Mouse (Mus musculus) ovary, postnatal 10 days (tissue): ENCODE results near the gene Cct6b.
A peak's percentile ranks its signal among the peaks of the same experiment; 100 is the strongest.

ENCODE experiments used
- DNase-seq: peaks from one replicate; pipeline ENCODE4 v3.0.0; 2022; ENCODE audit warnings: low spot score

Cct6b gene

DNA sequence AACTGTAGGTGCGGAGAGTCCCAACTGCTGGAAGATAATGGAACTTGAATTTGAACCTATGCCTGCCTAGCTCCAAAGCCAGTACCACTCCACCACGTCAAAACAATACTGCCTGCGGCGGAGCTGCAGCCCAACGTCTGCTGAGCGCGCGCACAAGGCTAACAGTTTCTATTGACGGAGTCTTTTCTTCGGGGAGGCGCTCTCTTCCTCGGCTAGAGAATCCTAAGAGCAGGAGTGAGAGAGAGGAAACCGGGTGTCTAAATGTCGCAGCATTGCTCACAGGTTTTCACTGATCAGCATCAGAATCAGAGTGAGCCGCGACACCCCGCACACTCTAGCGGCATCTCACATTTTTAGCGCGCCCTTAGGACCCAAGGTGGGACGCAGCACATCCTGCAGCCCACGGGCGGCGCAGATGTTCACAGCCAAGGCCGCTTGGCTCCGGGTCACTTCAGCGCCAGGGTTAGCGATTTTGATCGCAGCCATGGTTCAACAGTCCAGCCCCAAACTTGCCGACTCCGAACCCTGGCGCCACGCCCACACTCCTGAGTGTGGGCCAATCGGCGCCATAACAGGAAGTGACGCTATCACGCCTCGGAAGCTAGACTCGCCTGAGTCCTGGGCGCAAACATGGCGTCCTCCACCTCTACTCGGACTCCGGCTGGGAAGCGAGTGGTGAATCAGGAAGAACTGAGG, at the start of gene Cct6b, which contains the start of gene Zfp830:
Gene Cct6b, minus strand, starts transcription at position 580 of the 696 bp plus-strand sequence.
Gene Zfp830, plus strand, starts transcription at position 604 of the 696 bp plus-strand sequence.
- peak; percentile 83 for DNase-seq

DNA sequence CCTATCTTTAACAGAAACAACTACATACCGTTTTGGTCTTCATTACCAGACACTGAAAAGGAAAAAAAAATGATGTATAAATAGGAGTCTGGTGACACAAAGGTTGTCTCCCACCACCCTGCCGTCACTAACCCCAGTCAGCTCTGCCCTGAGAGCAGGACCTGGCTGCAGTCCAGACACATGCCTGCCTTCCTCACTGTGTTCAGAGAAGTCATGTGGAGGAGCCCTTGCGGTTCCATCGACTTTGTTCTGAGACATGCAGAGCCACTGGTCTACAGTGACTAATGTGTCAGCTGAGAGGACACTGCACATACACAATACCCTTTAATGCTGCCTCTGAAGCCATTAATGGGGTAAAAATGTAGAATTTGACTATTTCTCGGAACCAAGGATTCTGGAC, 44.4 kb upstream of the Cct6b start:
- no peak for DNase-seq

DNA sequence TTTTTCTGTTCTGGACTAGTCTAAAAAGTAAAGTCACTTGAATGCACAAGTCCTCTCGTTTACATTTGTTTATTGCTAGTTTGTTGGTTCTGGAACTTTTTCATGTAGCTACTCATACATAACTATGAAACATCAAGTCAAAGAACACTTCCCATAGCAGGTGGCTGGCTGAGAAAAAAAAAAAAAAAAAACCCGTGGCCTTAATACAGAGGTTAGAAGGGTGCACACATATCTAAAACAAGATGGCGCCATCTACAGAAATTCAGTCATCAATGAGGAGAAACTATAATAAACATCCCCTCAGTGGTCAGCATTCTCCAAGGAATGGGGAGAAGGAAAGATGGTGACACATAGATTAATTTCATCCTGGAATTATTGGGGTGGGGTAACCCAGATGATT, 43.2 kb upstream of the Cct6b start:
- DNase-seq = no peak

DNA sequence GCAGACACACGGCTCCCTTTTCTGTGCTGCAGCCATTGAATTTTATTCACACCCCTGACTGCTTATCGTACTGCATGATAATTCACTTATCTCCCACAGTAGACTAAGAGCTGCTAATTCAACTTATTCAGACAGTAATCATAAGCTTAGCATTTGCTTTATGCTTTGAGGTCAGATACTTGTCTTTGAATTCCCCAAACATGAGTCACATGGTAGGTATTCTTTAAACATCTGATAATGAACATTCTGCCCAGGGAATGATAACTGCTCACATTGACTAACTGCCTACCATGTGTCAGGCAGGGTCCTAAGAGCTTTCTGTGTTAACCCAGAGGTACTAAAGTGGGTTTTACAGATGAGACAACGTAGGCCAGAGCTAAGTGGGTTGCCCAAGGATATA, 42.5 kb upstream of the Cct6b start:
- no peak for DNase-seq

DNA sequence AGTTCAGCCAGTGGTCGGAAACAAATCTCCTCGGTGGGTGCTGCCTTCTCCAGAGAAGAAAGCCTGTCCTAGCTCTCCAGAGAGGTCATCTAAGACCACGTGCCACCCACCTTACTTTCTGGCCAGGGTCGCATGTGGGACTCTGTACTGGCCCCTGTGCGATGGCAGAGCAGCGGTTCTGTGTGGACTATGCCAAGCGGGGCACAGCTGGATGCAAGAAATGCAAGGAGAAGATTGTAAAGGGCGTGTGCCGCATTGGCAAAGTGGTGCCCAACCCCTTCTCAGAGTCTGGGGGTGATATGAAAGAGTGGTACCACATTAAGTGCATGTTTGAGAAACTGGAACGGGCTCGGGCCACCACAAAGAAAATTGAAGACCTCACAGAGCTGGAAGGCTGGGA, 19.3 kb upstream of the Cct6b start:
- DNase-seq = no peak

DNA sequence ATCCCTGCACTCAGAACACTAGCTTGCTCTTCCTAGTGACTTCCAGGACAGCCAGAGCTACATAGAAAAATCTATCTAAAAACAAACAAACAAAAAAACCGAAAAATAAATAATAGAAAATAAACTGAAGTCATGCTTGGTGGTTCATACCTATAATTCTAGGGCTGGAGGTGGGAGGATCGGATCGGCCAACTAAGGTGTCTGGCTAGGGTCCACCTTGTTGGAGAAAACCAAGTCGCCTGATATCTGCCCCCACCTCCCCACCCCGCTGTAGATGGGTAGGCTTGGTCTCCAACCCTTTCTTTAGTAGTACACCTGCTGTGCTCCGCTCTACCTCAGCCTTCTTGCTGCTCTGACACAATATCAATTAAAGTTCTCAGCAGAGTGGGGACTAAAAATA, 18.1 kb upstream of the Cct6b start:
- DNase-seq = no peak

DNA sequence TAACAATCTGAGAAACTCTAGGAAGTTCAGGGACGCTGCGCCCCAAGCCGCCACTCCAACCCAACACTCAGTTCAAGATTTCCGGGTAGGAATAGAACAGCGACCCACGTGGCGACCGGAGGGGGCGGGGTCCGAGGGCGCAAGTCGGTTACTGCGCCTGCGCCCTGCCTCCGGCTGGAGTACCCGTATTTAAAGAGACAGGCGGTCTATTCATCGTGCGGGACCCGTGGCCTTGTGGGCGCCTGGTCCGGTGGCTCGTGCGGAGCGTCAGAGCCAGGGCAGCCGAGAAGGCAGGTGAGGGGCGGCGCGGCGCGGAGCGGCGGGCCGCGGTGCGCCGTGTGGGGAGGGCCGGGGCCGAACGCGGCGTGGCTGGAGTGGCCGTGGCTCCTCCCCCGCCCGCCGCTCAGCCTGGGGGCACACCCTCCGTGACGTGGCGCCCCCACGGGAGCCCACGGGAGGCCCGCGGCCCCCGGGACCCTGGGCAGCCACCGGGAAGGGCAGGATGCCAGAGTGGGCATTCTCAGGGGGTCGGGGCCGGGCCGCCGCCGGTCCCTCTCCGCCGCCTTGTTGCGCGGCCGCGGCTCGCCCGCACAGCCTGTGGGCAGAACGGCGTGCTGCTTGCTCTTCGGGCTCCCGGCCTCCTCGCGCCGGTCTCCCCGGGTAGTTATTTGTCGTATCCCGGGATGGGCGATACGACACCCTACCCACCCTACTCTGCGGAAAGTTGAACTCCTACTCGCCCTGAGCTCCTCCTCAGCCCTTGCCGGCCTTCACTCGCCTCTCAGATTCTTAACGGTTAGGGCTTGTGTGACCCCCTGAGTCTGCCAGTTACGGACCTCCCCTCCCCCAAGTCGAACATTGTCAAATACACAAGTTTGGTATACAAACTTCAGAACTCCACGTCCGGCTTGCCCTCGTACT, 17.1 kb upstream of the Cct6b start, which contains the start of gene Lig3:
Gene Lig3, plus strand, starts transcription at position 126 of the 921 bp plus-strand sequence.
- DNase-seq = peak; percentile 75

DNA sequence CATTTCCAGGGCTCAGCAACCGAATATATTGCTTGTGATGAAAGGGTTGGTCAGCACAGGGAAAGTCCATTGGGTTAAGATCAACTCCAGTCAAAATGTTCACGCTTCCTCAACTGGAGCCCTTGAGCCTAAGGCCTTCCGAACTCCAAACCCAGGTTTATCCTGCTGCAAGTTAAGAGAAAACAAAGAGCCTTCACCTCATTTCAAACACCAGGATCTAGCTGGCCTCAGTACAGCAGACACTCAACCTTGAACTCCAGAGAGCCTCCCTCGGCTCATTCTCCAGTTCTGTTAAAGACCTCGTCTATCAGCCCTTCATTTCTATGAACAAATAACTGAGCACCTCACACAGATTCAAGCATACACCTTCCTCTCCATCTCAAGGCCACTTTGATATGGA, 16.0 kb upstream of the Cct6b start:
- no peak for DNase-seq

DNA sequence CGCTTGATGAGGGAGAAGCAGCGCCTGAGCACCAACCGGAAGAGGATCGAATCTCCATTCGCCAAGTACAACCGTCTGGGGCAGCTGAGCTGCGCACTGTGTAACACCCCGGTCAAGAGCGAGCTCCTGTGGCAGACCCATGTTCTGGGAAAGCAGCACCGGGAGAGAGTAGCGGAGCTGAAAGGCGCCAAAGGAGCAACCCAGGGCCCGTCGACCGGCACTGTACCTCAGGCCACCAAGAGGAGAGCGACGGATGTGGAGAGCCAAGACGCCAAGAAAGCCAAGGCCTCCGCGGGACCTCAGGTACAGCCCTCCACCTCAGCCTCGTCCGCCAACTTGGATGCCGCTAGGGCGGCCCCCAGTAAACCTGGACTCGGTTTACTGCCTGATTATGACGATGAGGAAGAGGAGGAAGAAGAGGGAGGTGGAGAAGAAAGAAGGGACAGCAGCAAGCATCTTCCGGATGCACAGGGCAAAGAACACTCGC, 360 bp upstream of the Cct6b start:
- no peak for DNase-seq

DNA sequence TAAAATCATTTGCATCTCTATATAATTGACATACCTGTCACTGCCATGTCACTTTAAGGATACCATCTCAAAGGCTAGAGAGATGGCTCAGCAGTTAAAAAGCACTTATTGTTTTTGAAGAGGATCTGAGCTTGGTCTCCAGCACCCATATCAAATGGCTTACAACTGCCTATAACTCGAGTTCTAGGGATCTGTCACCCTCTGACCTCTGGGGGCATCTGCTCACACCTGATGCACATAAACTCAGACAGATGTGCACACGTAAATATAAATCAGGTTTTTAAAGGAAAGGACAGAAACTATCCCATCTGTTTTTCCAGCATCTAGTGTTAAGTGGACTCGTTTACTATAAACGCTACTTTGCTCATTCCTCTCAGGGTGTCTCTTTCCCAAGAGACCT, 860 bp downstream of the Cct6b start:
- no peak for DNase-seq

DNA sequence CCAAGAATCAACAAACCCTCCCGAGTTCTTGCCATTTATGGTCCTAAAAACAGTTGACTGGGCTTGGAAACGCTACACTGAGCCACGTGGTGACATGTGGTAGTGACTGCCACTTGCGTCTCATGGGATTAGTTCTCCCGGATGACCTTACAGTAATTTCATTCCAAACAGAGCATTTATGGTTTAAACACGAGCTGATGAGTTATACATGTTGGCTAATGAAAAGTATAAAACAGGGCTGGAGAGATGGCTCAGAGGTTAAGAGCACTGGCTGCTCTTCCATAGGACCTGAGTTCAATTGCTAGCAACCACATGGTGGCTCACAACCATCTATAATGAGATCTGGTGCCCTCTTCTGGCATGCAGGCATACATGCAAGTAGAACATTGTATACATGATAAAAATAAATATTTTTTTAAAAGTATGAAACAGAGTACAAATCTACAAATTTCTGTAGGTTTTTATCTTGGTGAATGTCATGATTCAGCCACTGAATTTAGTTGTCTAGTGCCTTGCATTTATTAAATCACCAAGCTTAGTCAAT, 1.8 kb downstream of the Cct6b start:
- DNase-seq = no peak

DNA sequence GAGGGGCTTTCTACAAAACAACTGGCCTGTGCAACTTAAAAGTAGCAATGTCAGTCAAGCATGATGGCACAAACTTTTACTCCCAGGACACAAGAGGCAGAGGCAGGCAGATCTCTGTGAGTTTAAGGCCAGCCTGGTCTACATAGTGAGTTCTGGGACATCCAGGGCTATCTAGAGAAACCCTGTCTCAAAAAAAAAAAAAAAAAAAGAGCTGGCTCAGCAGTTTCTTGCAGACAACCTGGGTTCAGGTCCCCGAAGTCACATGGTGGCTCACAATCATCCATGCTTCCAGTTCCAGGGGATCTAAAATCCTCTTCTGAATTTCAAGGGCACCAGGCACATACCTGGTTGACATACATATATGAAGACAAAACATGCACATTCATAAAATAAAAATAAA, 8.2 kb downstream of the Cct6b start:
- DNase-seq = no peak

DNA sequence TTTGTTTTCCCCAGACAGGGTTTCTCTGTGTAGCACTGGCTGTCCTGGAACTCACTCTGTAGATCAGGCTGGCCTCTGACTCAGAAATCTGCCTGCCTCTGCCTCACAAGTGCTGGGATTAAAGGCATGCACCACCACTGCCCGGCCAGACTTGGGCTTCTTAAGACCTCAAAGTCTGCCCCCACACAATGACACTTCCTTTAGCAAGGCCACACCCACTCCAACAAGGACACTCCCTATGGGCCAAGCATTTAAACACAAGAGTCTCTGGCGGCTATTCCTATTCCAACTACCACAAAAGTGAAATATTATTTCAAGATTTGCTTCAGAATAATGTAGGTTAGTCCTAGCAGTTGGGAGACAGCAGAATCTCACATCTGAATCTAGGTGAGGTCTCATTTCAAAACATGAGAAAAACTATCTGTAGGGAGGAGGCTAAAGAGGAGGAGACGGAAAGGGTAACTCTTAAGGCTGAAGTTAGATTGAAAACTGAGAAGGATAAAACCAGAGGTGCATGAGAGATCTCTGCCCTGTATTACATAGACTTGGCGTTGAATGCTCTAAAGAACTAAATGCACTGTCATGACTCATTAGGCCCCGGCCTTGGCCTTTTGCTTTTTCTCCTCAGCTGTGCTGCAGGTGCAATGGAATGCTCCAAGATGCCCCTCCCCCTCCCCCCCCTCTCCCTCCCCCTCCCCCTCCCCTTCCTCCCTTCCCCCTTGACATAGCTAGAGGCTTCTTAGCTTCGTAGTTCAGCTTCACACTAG, 11.6 kb downstream of the Cct6b start:
- DNase-seq = no peak

DNA sequence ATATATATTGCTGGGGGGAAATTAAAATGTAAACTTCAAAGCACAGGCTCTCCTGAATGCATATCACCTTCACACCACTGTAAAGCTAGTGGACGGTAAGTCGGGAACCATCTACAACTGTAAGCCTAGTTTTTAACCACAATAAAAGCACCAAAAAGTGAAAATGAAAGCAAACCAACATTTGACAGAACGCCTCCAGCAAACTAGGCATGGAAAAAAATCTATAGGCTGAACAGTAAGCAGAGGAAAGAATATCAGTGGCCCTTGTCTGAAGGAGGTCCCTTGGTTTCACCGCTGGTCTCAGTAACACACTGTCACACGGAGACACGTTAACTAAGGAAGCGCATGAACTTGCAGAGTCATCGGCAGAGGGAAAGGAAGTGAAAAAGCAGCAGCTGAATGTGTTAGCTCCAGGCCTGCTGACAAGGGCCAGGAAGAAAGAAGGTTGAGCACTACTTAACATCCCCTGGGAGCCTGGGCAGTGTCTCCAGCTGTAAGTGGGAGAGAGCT, 17.2 kb downstream of the Cct6b start:
- no peak for DNase-seq

DNA sequence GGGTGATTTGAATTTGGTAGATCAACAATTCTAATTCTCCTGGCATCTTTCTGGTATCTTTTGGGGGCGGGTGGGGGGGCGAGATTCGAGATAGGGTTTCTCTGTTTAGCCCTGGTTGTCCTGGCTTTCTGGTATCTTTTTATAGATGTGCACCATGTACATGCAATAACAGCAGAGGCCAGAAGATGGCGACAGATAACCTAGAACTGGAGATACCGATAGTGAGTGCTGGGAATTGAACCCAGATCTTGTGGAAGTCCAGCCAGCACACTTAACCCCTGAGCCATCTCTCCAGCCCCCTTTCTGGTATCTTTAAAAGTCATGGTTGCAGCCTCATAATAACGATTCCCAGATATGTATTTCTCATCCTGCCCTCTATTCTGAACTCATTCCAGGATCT, 18.0 kb downstream of the Cct6b start:
- no peak for DNase-seq

DNA sequence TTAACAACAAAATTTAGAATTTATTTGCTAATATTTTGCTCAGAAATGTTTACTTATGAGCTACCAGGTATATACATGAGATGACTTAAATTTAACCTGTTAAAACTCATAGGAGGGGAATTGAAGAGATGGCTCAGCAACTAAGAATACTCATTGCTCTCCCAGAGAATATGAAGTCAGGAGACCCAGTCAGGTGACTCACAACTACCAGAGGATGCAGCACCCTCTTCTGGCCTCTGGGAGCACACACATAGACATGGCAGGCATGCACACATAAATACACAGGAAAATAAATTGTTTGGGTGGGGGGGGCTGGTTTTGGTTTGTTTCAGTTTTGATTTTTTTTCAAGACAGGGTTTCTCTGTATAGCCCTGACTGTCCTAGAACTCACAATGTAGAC, 25.1 kb downstream of the Cct6b start:
- no peak for DNase-seq

DNA sequence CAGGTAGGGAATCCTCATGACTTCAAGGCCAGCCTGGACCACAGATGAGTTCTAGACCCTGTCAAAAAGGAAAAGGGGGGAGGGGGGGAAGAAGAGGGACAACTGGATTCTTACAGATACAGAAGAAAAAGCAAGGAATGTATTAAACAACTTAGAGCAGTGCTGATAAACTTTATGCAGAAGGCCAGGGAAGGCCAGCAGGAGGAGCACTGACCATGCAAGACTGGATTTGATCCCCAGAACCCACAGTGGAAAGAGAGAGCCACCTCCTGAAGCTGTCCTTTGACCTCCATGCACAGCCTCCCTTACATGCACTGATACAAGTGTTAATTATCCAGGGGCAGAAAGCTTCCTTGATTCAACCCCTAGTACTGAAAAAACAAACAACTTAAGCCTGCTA, 29.9 kb downstream of the Cct6b start:
- no peak for DNase-seq

DNA sequence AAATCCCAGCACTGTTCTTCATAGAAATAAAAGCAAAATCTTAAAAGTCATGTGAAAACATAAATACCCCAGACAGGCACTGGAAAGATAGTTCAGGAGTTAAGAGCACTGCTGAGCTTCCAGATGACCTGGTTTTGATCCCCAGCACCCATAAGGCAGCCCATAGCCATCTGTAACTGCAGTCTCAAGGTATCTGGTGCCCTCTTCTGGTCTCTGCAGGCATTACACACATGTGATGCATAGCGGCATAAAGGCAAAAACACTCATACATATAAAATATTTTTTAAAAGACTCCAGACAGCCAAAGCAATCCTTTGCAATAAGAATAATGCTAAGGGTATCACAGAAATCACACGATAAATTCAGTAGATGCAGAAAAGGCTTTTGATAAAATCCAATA, 37.3 kb downstream of the Cct6b start:
- DNase-seq = no peak

DNA sequence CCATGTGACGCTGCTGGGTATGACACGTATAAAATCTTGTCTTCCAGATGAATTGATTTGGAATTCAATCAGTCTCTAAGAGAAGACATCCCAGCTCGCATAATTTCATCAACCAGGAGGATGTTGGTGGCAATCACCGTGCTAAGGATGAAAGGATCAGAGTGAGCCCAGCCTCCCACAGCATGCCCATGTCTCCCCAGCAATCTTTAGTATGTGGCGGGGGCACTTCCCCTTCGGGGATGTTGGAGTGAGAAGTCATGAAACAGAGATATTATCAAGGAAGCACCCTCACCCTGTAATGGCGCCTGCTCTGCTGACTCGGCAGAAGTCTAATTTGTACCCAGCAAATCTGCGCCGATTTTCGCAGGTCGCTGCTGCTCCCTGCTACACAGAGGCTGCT, 44.8 kb downstream of the Cct6b start:
- no peak for DNase-seq

DNA sequence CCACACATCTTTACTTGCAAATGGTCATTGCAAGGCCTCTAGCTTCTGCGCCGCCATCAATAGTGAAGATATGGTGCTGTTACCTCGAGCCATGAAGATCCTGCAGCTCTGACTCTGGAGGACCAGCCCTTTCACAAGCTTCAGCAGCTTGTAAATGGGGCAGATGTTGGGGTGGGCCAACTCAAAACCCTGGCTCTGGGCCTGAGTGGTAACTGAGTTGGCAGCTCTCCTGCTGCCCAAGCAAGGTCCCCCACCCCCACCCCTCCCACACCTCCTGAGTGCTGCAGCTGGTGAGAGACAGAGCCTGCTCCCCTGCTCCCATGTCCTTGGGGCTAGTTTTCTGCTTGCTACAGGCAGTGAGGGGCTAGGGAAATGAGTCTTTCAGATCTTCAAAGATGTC, 51.4 kb downstream of the Cct6b start:
- DNase-seq = no peak

DNA sequence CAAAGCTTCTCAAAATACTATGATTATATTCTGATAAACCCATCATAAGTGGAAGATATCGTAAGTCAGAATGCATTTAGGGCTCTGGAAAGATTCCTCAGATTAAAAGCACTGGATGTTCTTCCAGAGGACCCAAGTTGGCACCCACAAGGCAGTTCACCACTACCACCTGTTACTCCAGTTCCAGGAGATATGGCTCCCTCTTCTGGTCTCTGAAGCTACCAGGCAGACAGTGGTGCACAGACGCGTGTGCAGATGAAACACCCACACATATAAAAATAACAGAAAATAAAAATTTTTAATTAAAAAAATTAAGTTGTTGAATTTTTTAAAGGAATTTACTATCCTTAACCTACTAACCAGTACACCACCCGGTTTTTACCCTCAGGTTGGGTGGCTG, 55.2 kb downstream of the Cct6b start:
- DNase-seq = no peak

DNA sequence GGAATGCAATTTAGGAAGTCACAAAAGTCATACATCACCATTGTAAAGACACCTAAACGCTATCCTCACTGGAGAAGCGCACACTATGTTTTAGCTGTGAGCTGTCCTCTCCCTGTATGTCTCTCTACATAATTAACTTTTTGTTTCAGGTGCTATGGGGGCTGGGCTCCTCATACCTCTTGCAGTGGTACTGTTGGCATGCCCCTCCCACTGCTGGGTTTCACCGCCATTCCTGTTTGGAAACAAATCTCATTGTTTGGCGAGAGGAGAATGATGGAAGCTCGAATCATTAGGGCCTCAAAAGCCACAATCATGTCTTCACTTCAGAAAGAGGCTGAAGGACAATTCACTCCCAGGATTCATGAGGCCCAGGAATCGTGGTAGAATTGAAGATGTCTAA, 59.0 kb downstream of the Cct6b start:
- DNase-seq = no peak
